Mouse (Mus musculus): ENCODE measurements around the gene R3hdm4. TPM values are rescaled to one million over a fixed set of nuclear protein-coding genes. Genes with fewer than 3 reads are reported as not detected.
A peak's percentile ranks its signal among the peaks of the same experiment; 100 is the strongest.
"Not testable (repeated sequence)": the region's sequence is repeated elsewhere in the genome, so short reads cannot be mapped to it uniquely, and the experiment has no call there.

R3hdm4 gene
- polyA plus RNA-seq, 1 experiment, result 425 TPM

DNA sequence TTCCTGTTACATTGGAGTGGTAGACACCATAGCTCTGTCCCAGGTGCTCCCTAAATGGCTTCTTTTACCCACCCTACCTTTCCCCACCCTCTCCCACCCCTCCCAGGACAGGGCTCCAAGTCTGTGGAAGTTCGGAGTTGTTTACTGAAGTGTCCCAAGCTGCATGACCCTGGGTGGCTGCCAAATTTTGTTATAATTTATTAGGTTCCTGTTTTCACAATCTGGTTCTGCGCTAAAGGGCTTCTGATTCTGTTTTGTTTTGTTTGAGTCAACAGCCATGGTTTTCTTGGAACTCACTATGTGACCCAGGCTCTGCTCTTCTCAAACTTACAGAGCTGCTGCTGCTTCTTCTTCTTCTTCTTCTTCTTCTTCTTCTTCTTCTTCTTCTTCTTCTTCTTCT is 31.6 kb downstream of the R3hdm4 start:
- TF ChIP-seq POLR2A (IDR thresholded peaks at IDR 0.05; ENCODE audit: extremely low read depth, insufficient read depth, low read length) (no peak), CTCF (IDR thresholded peaks at IDR 0.05; ENCODE audit: extremely low read depth, insufficient read depth, low read length) (no peak)
- Histone ChIP-seq H3K4me3 (ENCODE audit: insufficient read depth, low read length) (no peak overlapping the region), H3K27ac (ENCODE audit: insufficient read depth, low read length) (no peak overlapping the region), H3K4me1 (ENCODE audit: control insufficient read depth, insufficient read depth, low read length) (no peaks in the 10 kb centered on the region)

DNA sequence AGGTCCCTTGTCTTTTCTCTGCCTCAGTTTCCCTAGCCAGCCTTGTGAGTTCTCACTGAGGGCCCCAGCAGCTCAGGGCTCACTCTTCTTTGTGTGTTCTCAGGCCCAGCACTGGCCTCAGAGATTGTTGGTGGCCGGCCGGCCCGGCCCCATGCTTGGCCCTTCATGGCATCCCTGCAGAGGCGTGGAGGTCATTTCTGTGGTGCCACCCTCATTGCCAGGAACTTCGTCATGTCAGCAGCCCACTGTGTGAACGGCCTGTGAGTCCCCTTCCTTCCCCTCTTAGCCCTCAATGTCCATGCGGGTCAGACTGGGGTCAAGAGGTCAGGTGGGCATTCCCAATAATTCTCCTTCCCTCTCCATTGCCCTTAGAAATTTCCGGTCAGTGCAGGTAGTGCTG is 34.4 kb downstream of the R3hdm4 start:
- H3K4me3 ChIP-seq (ENCODE audit: insufficient read depth, low read length), result no peak overlapping the region
- H3K4me1 ChIP-seq (ENCODE audit: control insufficient read depth, insufficient read depth, low read length), result no peaks in the 10 kb centered on the region
- H3K27ac ChIP-seq (ENCODE audit: insufficient read depth, low read length), result no peak overlapping the region
- no peak for TF ChIP-seq CTCF (IDR thresholded peaks at IDR 0.05; ENCODE audit: extremely low read depth, insufficient read depth, low read length)
- TF ChIP-seq POLR2A (IDR thresholded peaks at IDR 0.05; ENCODE audit: extremely low read depth, insufficient read depth, low read length), result no peak

DNA sequence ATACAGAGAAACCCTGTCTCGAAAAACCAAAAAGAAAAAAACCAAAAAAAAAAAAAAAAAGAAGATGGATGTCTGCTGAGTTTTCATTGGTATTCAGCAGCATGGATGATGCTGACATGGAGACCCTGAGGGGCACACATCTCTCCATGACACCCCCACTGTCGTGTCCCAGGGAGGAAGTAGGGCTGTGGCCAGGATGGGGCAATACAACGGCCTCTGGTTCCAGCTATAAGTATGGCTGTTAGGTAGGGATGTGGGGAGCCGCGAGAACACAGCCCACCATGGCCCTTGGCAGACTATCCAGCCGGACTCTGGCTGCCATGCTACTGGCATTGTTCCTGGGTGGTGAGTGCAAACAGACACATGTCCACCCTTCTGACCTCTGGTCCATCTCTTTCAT is 35.0 kb downstream of the R3hdm4 start, which contains the start of gene Elane:
TSS of gene Elane (plus strand) at position 194 of the 400 bp plus-strand sequence.
- Histone ChIP-seq H3K27ac (ENCODE audit: insufficient read depth, low read length) (no peak within 1 kb of the TSS), H3K4me3 (ENCODE audit: insufficient read depth, low read length) (no peak within 1 kb of the TSS), H3K4me1 (ENCODE audit: control insufficient read depth, insufficient read depth, low read length) (no peaks in the 10 kb centered on the region)
- TF ChIP-seq POLR2A (IDR thresholded peaks at IDR 0.05; ENCODE audit: extremely low read depth, insufficient read depth, low read length) (no peak), CTCF (IDR thresholded peaks at IDR 0.05; ENCODE audit: extremely low read depth, insufficient read depth, low read length) (no peak)

DNA sequence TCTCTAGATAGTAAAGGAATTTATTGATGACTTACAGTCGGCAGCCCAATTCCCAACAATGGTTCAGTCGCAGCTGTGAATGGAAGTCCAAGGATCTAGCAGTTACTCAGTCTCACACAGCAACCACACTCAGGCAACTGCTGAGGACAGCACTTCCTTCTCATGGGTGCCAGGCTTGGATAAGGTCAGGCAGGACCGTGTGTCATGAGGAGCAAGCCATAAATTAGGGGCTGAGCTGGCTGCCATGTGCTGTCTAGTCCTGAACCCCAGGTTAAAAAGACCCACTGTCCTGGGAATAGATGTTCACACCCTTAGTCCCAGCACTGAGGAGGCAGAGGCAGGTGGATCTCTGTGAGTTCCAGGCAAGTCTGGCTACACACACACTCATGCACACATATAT is 36.1 kb downstream of the R3hdm4 start:
- H3K27ac ChIP-seq (ENCODE audit: insufficient read depth, low read length); H3K4me1 ChIP-seq (ENCODE audit: control insufficient read depth, insufficient read depth, low read length): not testable (repeated sequence)

DNA sequence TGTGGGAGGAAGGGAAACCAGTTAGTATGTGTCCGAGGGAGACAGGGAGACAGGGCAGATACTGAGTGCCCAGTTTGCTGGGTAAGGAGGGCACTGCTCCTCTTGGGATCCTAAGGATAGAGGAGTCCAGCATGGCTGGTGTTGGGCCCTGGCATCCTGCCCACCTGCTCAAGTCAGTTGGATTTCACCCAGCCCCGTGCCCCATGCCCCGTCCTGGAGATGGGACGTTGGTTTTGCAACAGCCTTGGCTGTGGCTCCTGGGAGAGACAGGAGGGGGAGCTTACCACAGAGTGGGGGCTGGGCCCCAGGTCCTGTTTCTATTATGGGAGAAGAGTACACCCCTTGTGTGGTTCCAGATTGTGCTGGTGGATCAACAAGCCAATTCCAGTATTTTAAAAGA is 36.6 kb downstream of the R3hdm4 start:
- Histone ChIP-seq H3K4me1 (ENCODE audit: control insufficient read depth, insufficient read depth, low read length) (no peaks in the 10 kb centered on the region), H3K4me3 (ENCODE audit: insufficient read depth, low read length) (no peak overlapping the region), H3K27ac (ENCODE audit: insufficient read depth, low read length) (no peak overlapping the region)
- TF ChIP-seq POLR2A (IDR thresholded peaks at IDR 0.05; ENCODE audit: extremely low read depth, insufficient read depth, low read length) (no peak), CTCF (IDR thresholded peaks at IDR 0.05; ENCODE audit: extremely low read depth, insufficient read depth, low read length) (no peak)

More for the DNA sequence above, 36.1 kb downstream of the R3hdm4 start:
- H3K4me3 ChIP-seq (ENCODE audit: insufficient read depth, low read length), result not testable (repeated sequence)

DNA sequence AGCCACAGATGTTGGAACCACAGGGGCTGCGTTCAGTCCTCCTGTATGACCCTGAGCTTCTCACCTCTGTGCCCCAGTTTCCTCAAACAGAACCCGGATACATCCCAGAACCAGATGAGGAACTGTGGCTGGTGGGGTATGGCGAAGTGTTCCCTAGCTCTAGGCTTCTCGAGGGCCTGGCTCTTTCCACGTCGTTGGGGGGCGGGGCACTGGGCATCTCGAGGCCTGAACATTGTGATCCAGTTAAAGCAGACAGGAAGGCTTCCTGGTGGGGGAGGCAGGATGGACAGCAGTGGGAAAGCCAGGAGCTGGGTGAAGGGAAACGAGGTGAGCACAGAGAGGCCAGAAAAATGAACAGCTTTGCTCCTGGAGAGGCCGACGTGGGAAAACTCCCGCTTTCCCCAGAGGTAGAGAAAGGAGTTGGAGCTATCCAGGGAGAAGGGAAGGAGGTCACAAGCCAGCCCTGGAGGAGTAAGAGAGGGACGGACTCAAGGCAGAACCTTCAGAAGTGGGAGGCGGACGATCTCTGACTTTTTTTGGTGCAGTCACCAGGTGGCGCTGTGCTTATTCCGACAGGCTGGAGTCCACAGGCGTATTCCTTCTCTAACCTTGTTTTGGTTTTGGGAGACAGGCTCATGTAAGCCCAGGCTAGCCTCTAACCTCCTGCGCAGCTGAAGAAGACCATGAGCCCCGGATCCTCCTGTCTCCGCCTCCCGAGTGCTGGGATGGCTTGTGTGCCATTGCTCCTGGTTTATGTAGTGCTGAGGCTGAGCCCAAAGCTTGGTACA is 37.5 kb downstream of the R3hdm4 start:
- H3K4me3 ChIP-seq (ENCODE audit: insufficient read depth, low read length), result no peak overlapping the region
- no peak overlapping the region for H3K27ac ChIP-seq (ENCODE audit: insufficient read depth, low read length)
- no peaks in the 10 kb centered on the region for H3K4me1 ChIP-seq (ENCODE audit: control insufficient read depth, insufficient read depth, low read length)
- TF ChIP-seq CTCF (IDR thresholded peaks at IDR 0.05; ENCODE audit: extremely low read depth, insufficient read depth, low read length), result peak; percentile 85
- TF ChIP-seq POLR2A (IDR thresholded peaks at IDR 0.05; ENCODE audit: extremely low read depth, insufficient read depth, low read length), result no peak

DNA sequence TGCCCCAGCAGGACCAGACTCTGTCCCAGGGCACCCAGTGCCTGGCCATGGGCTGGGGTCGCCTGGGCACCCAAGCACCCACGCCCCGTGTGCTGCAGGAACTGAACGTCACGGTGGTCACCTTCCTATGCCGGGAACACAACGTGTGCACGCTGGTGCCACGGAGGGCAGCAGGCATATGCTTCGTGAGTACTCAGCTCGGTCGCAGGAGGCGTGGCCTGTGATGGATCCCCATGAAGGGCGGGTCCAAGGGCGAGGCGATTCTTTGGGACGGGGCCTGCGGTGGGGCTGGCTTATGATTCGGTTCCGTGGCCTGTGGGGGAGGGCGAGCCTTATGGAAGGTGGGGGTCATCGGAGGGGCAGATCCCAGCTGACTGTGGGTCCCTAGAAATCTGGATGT is 39.0 kb downstream of the R3hdm4 start:
- TF ChIP-seq CTCF (IDR thresholded peaks at IDR 0.05; ENCODE audit: extremely low read depth, insufficient read depth, low read length) (no peak), POLR2A (IDR thresholded peaks at IDR 0.05; ENCODE audit: extremely low read depth, insufficient read depth, low read length) (no peak)
- H3K4me3 ChIP-seq (ENCODE audit: insufficient read depth, low read length), result no peak overlapping the region
- no peak overlapping the region for H3K27ac ChIP-seq (ENCODE audit: insufficient read depth, low read length)
- no peaks in the 10 kb centered on the region for H3K4me1 ChIP-seq (ENCODE audit: control insufficient read depth, insufficient read depth, low read length)

DNA sequence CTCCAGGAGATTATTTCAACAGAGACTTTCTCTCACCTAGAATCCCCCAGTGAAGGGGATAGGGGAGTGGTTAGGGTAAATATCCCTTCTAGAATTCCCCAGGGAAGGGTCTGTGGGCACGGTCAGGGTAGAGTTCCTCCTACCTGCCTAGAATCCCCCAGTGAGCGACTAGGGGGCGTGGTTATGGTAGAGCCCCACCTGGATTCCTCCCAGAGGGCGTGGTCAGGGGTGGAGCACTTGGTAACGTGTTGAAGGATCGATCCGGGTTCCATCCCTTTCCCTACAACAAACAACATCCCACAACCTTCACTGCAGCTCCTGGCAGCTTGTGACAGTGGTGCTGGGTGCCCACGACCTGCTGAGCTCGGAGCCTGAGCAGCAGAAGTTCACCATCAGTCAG is 40.3 kb downstream of the R3hdm4 start:
- no peak overlapping the region for H3K4me3 ChIP-seq (ENCODE audit: insufficient read depth, low read length)
- H3K27ac ChIP-seq (ENCODE audit: insufficient read depth, low read length), result no peak overlapping the region
- no peaks in the 10 kb centered on the region for H3K4me1 ChIP-seq (ENCODE audit: control insufficient read depth, insufficient read depth, low read length)
- TF ChIP-seq POLR2A (IDR thresholded peaks at IDR 0.05; ENCODE audit: extremely low read depth, insufficient read depth, low read length), result no peak
- TF ChIP-seq CTCF (IDR thresholded peaks at IDR 0.05; ENCODE audit: extremely low read depth, insufficient read depth, low read length), result no peak

DNA sequence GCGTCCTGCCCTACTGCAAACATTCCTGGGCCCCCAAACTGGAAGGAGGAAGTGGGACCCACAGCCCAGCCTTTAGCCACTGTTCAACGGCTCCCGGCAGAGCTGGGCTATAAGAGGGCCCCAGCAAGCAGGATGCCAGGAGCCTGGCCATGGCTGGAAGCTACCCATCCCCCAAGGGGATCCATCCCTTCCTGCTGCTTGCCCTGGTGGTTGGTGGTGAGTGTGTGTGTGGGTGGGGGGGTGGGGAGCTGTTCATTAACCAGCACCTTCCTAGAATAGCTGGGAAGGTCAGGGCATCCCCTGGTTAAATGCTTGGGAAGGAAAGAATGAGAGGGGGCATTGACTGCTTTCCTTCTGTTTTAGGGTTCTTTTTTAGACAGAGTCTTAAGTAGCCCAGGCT is 41.5 kb downstream of the R3hdm4 start:
- TF ChIP-seq POLR2A (IDR thresholded peaks at IDR 0.05; ENCODE audit: extremely low read depth, insufficient read depth, low read length) (no peak), CTCF (IDR thresholded peaks at IDR 0.05; ENCODE audit: extremely low read depth, insufficient read depth, low read length) (no peak)
- no peak overlapping the region for H3K4me3 ChIP-seq (ENCODE audit: insufficient read depth, low read length)
- no peaks in the 10 kb centered on the region for H3K4me1 ChIP-seq (ENCODE audit: control insufficient read depth, insufficient read depth, low read length)
- no peak overlapping the region for H3K27ac ChIP-seq (ENCODE audit: insufficient read depth, low read length)

DNA sequence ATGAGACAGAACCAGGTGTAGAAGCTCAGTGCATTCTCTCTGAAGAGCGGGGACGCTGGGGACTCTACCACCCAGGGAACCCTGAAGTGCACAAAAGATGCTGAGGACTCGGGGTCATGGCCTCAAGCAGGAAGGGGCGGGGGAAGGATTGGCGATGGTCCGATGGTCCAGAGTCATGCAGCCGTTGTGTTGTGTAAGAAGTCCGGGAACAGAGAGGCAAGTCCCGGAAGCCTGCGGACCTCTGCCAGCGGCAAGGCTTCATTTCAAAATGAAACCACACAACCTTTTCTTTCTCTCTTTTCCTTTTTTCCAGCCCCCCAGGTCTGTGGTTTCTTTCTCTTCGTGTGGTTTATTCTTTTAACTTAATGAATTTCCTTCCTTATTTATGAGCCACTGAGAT is 43.3 kb downstream of the R3hdm4 start:
- no peaks in the 10 kb centered on the region for H3K4me1 ChIP-seq (ENCODE audit: control insufficient read depth, insufficient read depth, low read length)
- H3K27ac ChIP-seq (ENCODE audit: insufficient read depth, low read length), result no peak overlapping the region
- TF ChIP-seq POLR2A (IDR thresholded peaks at IDR 0.05; ENCODE audit: extremely low read depth, insufficient read depth, low read length), result no peak
- no peak for TF ChIP-seq CTCF (IDR thresholded peaks at IDR 0.05; ENCODE audit: extremely low read depth, insufficient read depth, low read length)
- no peak overlapping the region for H3K4me3 ChIP-seq (ENCODE audit: insufficient read depth, low read length)

Data from cortical plate, adult 2 months (tissue).